Mouse (Mus musculus): ENCODE measurements around the gene Exog.

DNA sequence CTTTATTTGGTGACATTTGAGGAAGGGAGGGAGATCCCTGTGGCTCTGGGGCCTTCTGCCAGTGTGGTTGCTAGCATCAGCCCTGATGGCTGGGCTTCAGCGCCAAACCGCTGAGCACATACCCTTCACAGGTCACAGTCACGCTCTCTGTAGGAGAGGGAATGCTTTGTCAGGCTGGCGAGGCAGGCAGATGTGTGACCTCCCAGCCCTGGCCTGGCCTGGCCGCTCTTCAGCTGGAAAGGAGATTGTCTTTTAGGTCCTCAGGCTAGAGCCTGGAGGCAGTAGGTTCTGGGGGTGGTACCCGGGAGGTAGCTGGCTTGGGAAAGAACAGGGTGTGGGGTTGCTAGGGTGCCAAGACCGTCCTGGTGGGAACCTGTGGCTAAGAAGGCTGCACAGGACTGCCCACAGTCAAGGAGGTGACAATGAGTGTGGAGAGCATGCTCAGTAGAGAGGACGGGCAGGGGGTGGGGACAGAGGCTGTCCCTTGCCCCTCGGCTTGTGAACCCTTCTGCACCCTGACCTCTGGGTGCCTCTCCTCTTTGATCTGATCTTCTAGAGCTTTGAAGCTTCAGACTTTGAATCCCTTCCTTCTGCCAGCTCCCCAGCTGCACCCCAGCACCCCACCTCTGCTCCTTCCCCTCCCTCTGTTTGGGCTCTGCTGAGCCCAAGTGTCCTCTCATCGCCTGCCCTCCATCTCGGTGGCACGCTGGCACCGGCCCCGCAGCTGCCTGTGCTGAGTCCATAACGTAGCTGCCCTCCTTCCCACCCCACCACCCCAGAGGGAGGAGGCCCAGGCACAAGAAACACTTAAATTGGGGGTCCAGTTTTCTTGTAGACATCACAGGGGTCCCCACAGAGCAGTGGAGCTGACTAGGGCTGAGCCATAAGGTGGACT lies 30.2 kb downstream of the Exog start:
- TF ChIP-seq CTCF (IDR thresholded peaks at IDR 0.05; ENCODE audit: low read depth, low read length) (no peak), GATA1 (IDR thresholded peaks at IDR 0.05; ENCODE audit: borderline replicate concordance, low read length) (no peak), GATA2 (IDR thresholded peaks at IDR 0.05; ENCODE audit: borderline replicate concordance, low read depth, low read length) (no peak), POLR2AphosphoS5 (IDR thresholded peaks at IDR 0.05; ENCODE audit: insufficient replicate concordance, low read depth, low read length) (no peak)

Measured in G1E (cell line).